Mouse (Mus musculus): ENCODE results near the gene Wars. TPM values are rescaled to one million over a fixed set of nuclear protein-coding genes. Genes with fewer than 3 reads are reported as not detected.
"Not testable (repeated sequence)": the region's sequence is repeated elsewhere in the genome, so short reads cannot be mapped to it uniquely, and the experiment has no call there.

The Wars gene
- polyA plus RNA-seq, 1 experiment from 2014 or later = 156 TPM

GRCm38 (mm10) chr12:108848033-108848432, 45.9 kb downstream of the Wars start:
- H3K4me3 ChIP-seq; H3K9me3 ChIP-seq (replicated peaks); DNase-seq (ENCODE audit: low spot score); H3K27me3 ChIP-seq (ENCODE audit: low read depth, poor library complexity, severe bottlenecking); H3K27ac ChIP-seq (replicated peaks): not testable (repeated sequence)
- Histone ChIP-seq H3K36me3 (peaks cover 50% of the 10 kb centered on the region), H3K4me1 (peaks cover 11% of the 10 kb centered on the region)
- 88% methylated on average over 3 of the region's 3 CpGs for WGBS

GRCm38 (mm10) chr12:108842663-108843062, 51.3 kb downstream of the Wars start:
- Histone ChIP-seq H3K4me1 (peaks cover 10% of the 10 kb centered on the region), H3K4me3 (no peak overlapping the region), H3K36me3 (peaks cover 83% of the 10 kb centered on the region), H3K27me3 (ENCODE audit: low read depth, poor library complexity, severe bottlenecking) (no peaks in the 10 kb centered on the region), H3K9me3 (replicated peaks) (no peaks in the 10 kb centered on the region), H3K27ac (replicated peaks) (no peak overlapping the region)
- no peak for DNase-seq (ENCODE audit: low spot score)
- WGBS = 92% methylated on average over 7 of the region's 7 CpGs

GRCm38 (mm10) chr12:108841181-108841580, 52.8 kb downstream of the Wars start:
- Histone ChIP-seq H3K4me3 (no peak overlapping the region), H3K36me3 (peaks cover 80% of the 10 kb centered on the region), H3K4me1 (peaks cover 25% of the 10 kb centered on the region), H3K27ac (replicated peaks) (no peak overlapping the region), H3K27me3 (ENCODE audit: low read depth, poor library complexity, severe bottlenecking) (no peaks in the 10 kb centered on the region), H3K9me3 (replicated peaks) (no peaks in the 10 kb centered on the region)
- WGBS = 93% methylated on average over 6 of the region's 6 CpGs
- DNase-seq (ENCODE audit: low spot score) = no peak

GRCm38 (mm10) chr12:108836722-108837121, 57.3 kb downstream of the Wars start:
- H3K9me3 ChIP-seq (replicated peaks) = no peaks in the 10 kb centered on the region
- peak overlapping the region; percentile 74 for H3K4me3 ChIP-seq
- WGBS = 70% methylated on average over 7 of the region's 7 CpGs
- no peak for DNase-seq (ENCODE audit: low spot score)
- H3K36me3 ChIP-seq = peaks cover 51% of the 10 kb centered on the region
- H3K27ac ChIP-seq (replicated peaks) = peak overlapping the region; percentile 90
- peaks cover 48% of the 10 kb centered on the region for H3K4me1 ChIP-seq
- peaks cover 18% of the 10 kb centered on the region for H3K27me3 ChIP-seq (ENCODE audit: low read depth, poor library complexity, severe bottlenecking)

- peaks cover 48% of the 10 kb centered on the region for H3K4me1 ChIP-seq
- peaks cover 45% of the 10 kb centered on the region for H3K36me3 ChIP-seq
- under 1% methylated on average over 53 of the region's 53 CpGs for WGBS
- H3K27ac ChIP-seq (replicated peaks) = peak within 1 kb of the TSS; percentile 90
- DNase-seq (ENCODE audit: low spot score) = peak; percentile 96
- H3K4me3 ChIP-seq = peak within 1 kb of the TSS; percentile 74
- peaks cover 18% of the 10 kb centered on the region for H3K27me3 ChIP-seq (ENCODE audit: low read depth, poor library complexity, severe bottlenecking)
- H3K9me3 ChIP-seq (replicated peaks) = no peaks in the 10 kb centered on the region
Measured at GRCm38 (mm10) chr12:108835840-108836409, 58.0 kb downstream of the Wars start, which contains the start of the genes Slc25a29 and Slc25a47. Gene Slc25a29 (minus strand): TSS chr12:108835883. Gene Slc25a47 (plus strand): TSS chr12:108836046.

GRCm38 (mm10) chr12:108835208-108835839, 58.6 kb downstream of the Wars start:
- WGBS = 2% methylated on average over 51 of the region's 51 CpGs
- peaks cover 48% of the 10 kb centered on the region for H3K4me1 ChIP-seq
- peaks cover 18% of the 10 kb centered on the region for H3K27me3 ChIP-seq (ENCODE audit: low read depth, poor library complexity, severe bottlenecking)
- no peak for DNase-seq (ENCODE audit: low spot score)
- peak overlapping the region; percentile 90 for H3K27ac ChIP-seq (replicated peaks)
- peaks cover 45% of the 10 kb centered on the region for H3K36me3 ChIP-seq
- H3K9me3 ChIP-seq (replicated peaks) = no peaks in the 10 kb centered on the region
- peak overlapping the region; percentile 74 for H3K4me3 ChIP-seq

GRCm38 (mm10) chr12:108834786-108835185, 59.2 kb downstream of the Wars start:
- H3K4me1 ChIP-seq = peaks cover 48% of the 10 kb centered on the region
- H3K36me3 ChIP-seq = peaks cover 47% of the 10 kb centered on the region
- no peak overlapping the region for H3K27ac ChIP-seq (replicated peaks)
- peaks cover 18% of the 10 kb centered on the region for H3K27me3 ChIP-seq (ENCODE audit: low read depth, poor library complexity, severe bottlenecking)
- 40% methylated on average over 5 of the region's 5 CpGs for WGBS
- no peak for DNase-seq (ENCODE audit: low spot score)
- H3K4me3 ChIP-seq = peak overlapping the region; percentile 74
- H3K9me3 ChIP-seq (replicated peaks) = no peaks in the 10 kb centered on the region

GRCm38 (mm10) chr12:108834337-108834736, 59.6 kb downstream of the Wars start:
- H3K4me1 ChIP-seq = peaks cover 48% of the 10 kb centered on the region
- peaks cover 44% of the 10 kb centered on the region for H3K36me3 ChIP-seq
- H3K9me3 ChIP-seq (replicated peaks) = no peaks in the 10 kb centered on the region
- DNase-seq (ENCODE audit: low spot score) = no peak
- peak overlapping the region; percentile 74 for H3K4me3 ChIP-seq
- no peak overlapping the region for H3K27ac ChIP-seq (replicated peaks)
- WGBS = 87% methylated on average over 3 of the region's 3 CpGs
- H3K27me3 ChIP-seq (ENCODE audit: low read depth, poor library complexity, severe bottlenecking) = peaks cover 18% of the 10 kb centered on the region

- Histone ChIP-seq H3K4me3 (no peak overlapping the region), H3K36me3 (peaks cover 43% of the 10 kb centered on the region), H3K4me1 (peaks cover 45% of the 10 kb centered on the region), H3K27me3 (ENCODE audit: low read depth, poor library complexity, severe bottlenecking) (peaks cover 18% of the 10 kb centered on the region), H3K27ac (replicated peaks) (no peak overlapping the region), H3K9me3 (replicated peaks) (no peaks in the 10 kb centered on the region)
- 86% methylated on average over 3 of the region's 3 CpGs for WGBS
- DNase-seq (ENCODE audit: low spot score) = no peak
Measured at GRCm38 (mm10) chr12:108833408-108833807, 60.6 kb downstream of the Wars start.

- Histone ChIP-seq H3K36me3 (peaks cover 43% of the 10 kb centered on the region), H3K27me3 (ENCODE audit: low read depth, poor library complexity, severe bottlenecking) (peaks cover 18% of the 10 kb centered on the region), H3K27ac (replicated peaks) (no peak overlapping the region), H3K4me3 (no peak overlapping the region), H3K9me3 (replicated peaks) (no peaks in the 10 kb centered on the region), H3K4me1 (peaks cover 40% of the 10 kb centered on the region)
- WGBS = 90% methylated on average over 8 of the region's 8 CpGs
- DNase-seq (ENCODE audit: low spot score) = no peak
Measured at GRCm38 (mm10) chr12:108832851-108833250, 61.1 kb downstream of the Wars start.

- WGBS = 77% methylated on average over 9 of the region's 9 CpGs
- Histone ChIP-seq H3K4me3 (no peak overlapping the region), H3K9me3 (replicated peaks) (no peaks in the 10 kb centered on the region), H3K27me3 (ENCODE audit: low read depth, poor library complexity, severe bottlenecking) (peaks cover 18% of the 10 kb centered on the region), H3K36me3 (peaks cover 43% of the 10 kb centered on the region), H3K27ac (replicated peaks) (no peak overlapping the region), H3K4me1 (peaks cover 32% of the 10 kb centered on the region)
- no peak for DNase-seq (ENCODE audit: low spot score)
Measured at GRCm38 (mm10) chr12:108831966-108832643, 61.9 kb downstream of the Wars start.

GRCm38 (mm10) chr12:108830358-108830757, 63.6 kb downstream of the Wars start:
- H3K36me3 ChIP-seq = peaks cover 55% of the 10 kb centered on the region
- H3K4me3 ChIP-seq = no peak overlapping the region
- H3K9me3 ChIP-seq (replicated peaks) = no peaks in the 10 kb centered on the region
- no peak overlapping the region for H3K27ac ChIP-seq (replicated peaks)
- H3K27me3 ChIP-seq (ENCODE audit: low read depth, poor library complexity, severe bottlenecking) = peaks cover 18% of the 10 kb centered on the region
- 84% methylated on average over 6 of the region's 6 CpGs for WGBS
- H3K4me1 ChIP-seq = peaks cover 16% of the 10 kb centered on the region
- no peak for DNase-seq (ENCODE audit: low spot score)

GRCm38 (mm10) chr12:108829636-108830035, 64.3 kb downstream of the Wars start:
- Histone ChIP-seq H3K4me3 (no peak overlapping the region), H3K27ac (replicated peaks) (no peak overlapping the region), H3K27me3 (ENCODE audit: low read depth, poor library complexity, severe bottlenecking) (peaks cover 13% of the 10 kb centered on the region), H3K9me3 (replicated peaks) (no peaks in the 10 kb centered on the region), H3K36me3 (peaks cover 55% of the 10 kb centered on the region), H3K4me1 (peaks cover 9% of the 10 kb centered on the region)
- 91% methylated on average over 5 of the region's 5 CpGs for WGBS
- no peak for DNase-seq (ENCODE audit: low spot score)

Measured in midbrain, embryonic 10.5 days (tissue).